Mouse (Mus musculus) spleen, postnatal 10 days (tissue): ENCODE data around the gene Calu.
"Not testable (repeated sequence)": the region's sequence is repeated elsewhere in the genome, so short reads cannot be mapped to it uniquely, and the experiment has no call there.

Source experiments
- DNase-seq, 2 experiments: peaks; one replicate each; pipeline ENCODE4 v3.0.0; 2021 to 2022; ENCODE audit warnings: low spot score in 2 of 2

The Calu gene

DNA sequence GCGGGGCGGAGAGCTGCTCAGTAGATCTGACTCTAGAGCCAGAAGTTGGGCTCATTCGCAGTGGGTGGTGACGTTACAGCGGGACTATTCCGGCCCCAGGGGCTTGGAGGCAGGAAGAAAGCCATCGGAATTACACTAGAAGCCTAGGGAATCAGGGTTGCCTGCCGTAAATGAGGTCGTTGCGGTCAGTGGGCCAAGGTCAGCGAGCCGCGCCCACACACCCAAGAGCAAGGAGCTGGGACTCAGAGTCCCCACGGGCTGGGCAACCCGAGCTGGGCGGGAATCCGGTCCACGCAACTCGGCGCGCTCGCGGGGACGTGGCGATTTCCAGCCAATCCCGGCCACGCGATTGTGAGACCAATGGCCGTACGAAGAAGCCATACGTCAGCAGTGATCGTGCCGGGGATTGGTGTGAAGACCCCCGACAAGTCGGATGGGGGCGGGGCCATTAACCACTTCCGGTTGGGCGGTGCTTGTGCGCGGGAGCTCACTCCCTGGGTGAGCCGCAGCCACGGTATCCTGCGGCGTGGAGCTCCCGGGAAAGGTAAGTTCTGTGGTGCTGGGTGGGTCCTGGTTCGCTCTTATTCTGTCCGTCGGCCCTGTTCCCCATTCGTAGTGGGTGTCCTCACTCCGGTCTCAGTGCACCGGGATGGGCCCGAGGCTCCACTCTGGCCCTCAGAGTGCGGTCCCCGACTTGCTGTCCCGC, at the start of gene Calu:
Gene Calu (plus strand): TSS at position 405 of the 706 bp plus-strand sequence.
- DNase-seq = peak; percentile 96 to 99

GRCm38 (mm10) chr6:29299112-29299511, 48.8 kb upstream of the Calu start:
- no peak for DNase-seq

- DNase-seq = no peak
Observed at GRCm38 (mm10) chr6:29303251-29303650, 44.6 kb upstream of the Calu start.

DNA sequence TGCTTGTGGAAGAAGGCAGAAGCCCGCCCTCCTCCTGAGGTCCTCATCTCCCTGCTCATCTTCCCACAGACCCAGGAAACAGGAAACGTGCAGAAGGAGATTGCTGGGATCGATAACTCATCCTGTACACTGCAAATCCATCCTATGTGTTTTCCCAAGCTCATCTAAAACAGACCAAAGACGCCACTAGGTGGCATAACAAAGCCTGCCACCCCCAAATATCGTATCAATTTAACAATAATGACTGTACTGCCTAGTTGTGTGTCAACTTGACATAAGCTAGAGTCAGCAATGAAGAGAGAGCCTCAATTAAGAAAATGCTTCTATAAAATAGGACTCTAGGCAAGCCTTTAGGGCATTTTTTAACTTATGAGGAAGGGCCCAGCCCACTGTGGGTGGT, 44.1 kb upstream of the Calu start:
- no peak for DNase-seq

DNA sequence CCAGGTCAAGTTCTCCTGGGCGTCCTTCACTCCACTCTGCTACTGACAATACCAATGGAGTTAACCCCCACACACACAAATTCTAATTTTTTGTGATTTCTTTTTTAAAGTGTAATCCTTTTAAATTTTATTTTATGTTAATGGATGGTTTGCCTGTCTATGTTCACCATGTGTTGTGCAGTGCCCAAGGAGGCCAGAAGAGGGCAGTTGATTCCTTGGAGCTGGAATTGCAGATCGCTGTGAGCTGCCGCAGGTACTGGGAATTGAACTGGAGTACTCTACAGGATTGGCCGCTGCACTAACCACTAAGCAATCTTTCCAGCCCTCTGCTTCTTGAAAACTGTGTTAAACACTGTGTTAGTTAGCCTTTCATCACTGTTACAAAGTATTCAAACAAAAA, 42.4 kb upstream of the Calu start:
- no peak for DNase-seq

DNA sequence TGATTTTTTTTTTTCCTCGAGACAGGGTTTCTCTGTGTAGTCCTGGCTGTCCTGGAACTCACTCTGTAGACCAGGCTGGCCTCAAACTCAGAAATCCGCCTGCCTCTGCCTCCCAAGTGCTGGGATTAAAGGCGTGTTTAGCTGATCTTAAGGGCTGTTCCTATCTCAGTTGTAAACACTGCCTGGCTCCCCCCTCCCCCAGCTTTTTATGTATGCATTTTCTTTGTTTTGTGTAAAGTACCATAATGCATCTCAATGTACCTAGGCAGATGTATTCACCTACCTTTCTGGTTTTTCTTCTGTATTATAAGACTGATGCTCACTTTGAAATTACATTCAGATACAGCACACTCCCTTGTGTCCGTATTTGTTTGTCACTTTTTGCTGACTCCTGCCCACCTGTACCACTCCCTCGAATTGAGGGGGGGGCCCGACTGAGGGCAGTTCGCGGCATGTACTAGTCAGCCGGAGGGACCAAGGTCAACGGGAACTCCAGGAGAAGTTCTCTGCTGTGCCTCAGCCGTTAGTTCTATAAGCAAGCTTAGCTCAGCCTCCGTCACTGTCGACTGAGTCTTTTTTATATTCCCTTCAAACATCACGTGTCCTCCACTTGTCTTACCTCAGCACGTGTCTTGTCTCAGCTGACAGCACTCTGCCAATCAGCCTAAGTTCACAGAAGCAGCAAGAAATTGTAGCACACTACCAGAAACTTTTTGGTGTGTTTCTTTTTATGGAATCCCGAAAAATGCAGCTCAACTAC, 38.8 kb upstream of the Calu start:
- DNase-seq = no peak

DNA sequence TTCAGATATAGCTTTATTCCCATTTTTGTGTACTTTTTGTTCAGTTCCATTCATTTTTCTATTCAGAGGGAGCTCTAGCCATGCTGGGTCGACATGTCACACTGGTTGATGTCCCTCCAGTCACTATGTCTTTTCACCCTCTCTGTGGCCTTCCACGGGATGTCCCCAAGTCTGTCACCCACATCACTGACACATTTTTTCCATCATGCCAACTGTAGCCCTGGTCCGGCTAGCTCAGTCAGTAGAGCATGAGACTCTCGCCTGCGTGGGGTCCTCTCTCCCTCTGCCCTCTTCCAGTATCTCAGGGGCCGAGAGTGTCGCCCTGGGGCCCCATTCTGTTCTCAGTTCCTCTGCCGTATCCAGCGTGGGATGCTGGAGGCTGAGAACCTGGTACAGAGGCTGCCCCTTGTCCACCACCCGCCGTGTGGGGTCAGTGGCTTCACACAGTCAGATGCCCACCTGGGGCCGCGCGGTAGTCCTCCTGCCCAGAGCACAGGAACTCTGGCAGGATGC, 34.1 kb upstream of the Calu start:
- DNase-seq = no peak

GRCm38 (mm10) chr6:29317286-29317685, 30.6 kb upstream of the Calu start:
- no peak for DNase-seq

DNA sequence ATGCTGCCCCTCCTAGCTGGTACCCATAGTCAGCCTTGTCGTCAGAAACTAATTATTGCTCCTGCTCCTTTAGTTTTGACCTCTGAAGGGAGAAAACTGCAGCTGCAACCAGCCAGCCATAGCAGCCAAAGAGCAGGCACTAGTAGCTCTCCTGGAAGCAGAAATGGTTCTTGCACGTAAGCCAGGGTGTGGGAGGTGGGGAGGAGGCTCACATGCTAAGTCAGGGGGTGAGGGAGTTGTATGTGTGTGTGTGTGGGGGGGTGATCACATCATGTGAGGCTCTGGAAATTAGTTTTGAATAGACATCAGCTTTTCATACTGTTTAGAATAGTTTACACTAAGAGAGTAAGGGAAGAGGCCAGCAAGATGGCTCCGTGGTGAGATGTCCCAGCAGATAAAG, 29.9 kb upstream of the Calu start:
- no peak for DNase-seq

DNA sequence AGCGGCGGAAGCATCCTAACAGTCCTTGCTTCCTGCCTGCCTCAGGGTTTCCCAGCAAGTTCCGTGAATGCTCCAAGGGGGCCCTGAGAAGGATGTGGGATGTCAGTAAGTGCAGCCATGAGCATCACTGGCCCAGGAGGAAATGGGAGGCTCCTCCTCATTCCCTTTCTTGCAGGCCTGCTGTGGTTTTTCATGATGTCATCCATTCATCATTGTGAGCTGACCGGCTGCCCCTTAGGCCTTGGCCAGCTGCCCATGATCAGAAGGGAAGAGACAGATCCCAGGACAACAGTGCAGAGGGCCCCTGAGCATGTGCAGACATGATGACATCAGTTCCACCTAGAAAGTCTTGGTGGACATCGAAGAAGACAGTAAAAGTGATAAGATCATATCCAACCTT, 29.0 kb upstream of the Calu start, which contains the start of gene Fam71f1:
Gene Fam71f1 (plus strand): TSS at position 262 of the 400 bp plus-strand sequence.
- no peak for DNase-seq

- DNase-seq = no peak
Observed at GRCm38 (mm10) chr6:29321586-29321985, 26.3 kb upstream of the Calu start.

DNA sequence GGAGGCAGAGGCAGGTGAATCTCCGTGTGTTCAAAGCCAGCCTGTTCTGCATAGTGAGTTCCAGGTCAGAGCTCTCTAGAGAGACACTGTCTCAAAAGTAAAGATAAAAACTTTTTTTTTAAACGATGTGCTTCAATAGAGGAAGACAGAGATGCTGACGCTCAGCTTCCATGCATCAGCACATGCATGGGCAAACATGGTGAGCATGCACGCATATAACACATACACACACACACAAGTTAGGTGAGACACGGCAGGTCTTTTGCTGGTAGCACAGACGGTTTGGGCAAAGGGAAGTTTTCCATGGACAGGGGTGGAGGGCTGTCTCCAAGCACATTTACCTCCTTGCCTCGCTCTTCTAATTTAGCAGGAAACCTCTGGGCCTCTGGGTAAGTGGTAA, 25.7 kb upstream of the Calu start:
- no peak for DNase-seq

DNA sequence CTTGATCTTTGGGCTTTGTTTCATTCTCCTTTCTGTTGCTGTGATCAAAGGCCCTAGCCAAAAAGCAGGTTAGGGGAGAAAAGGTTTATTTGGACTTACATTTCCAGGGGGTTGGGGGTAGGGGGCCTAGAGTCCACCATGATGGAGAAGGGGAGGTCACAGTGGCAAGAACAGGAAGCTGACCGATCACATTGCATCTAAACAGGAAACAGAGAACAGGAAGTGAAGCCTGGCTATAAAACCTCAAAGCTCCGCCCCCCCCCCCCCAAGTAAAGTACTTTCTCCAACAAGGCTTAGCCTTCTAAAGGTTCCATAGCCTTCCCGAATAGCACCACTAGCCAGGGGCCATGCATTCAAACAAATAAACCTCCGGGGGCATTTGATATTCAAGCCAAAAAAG, 25.1 kb upstream of the Calu start:
- no peak for DNase-seq

DNA sequence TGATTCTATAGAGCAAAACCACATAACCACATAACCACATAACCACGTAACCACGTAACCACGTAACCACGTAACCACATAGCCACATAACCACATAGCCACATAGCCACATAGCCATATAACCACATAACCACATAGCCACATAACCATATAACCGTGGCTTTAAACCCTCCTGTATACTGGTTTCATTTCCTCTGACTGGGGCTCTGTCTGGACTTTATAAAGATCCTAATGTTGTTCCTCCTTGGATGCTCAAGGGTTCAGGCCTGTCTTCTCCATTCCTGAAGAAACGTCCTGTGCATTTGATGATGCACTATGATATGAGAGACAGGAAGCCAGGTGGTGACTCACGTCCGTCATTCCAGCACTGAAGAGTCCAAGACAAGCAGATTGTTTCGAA, 20.9 kb upstream of the Calu start:
- no peak for DNase-seq

DNA sequence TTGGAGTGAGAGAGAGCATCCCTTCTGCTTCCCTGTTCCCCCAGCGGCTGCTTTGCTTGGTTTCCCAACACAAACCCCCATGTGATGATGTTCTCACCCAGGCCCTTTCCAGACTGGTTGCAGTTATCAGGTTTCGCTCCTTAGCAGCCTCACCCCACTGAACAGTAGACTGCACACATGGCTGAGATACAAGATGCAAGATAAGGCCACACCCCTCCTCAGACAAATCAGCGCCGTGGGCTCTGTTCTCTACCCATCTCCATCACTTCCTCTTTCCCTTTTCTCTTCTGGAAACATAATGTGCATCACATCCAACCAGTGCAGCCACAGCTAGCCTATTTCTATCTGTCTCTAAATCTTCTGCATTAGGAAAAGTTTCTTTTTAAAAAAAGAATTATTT, 18.4 kb upstream of the Calu start:
- no peak for DNase-seq

DNA sequence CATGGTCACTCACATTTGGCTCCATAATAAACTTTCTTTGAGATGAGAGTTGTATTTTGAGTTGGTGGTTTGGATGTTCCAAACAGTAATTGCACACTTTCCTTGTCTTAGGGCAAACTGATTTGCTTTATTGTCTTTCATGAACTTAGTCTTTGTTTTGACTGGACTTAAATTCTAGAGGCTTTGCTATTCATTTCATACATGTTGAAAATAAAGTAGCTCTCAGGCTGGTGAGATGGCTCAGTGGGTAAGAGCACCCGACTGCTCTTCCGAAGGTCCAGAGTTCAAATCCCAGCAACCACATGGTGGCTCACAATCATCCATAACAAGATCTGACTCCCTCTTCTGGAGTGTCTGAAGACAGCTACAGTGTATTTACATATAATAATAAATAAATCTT, 1.4 kb upstream of the Calu start:
- not testable (repeated sequence) for DNase-seq

- no peak for DNase-seq
Observed at GRCm38 (mm10) chr6:29347189-29347588, 680 bp upstream of the Calu start.

- DNase-seq = no peak
Observed at GRCm38 (mm10) chr6:29348371-29348724, 479 bp downstream of the Calu start.

DNA sequence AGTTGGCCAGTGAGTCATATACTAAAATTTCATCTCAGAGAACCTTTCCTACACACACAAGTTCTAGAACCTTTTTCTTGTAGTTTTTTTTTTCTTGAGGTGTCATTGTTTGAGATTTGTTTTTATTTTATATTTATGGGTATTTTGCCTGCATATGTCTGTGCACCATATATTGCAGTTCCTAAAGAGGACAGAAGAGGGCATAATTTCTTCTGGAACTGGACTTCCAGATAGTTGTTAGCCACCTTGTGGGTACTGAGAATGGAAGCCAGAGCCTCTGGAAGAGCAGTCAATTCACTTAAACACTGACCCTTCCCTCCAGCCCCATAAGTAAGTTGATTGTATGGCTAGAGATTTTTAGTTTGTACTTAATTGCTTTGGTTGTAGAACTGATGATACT, 3.7 kb downstream of the Calu start:
- no peak for DNase-seq

DNA sequence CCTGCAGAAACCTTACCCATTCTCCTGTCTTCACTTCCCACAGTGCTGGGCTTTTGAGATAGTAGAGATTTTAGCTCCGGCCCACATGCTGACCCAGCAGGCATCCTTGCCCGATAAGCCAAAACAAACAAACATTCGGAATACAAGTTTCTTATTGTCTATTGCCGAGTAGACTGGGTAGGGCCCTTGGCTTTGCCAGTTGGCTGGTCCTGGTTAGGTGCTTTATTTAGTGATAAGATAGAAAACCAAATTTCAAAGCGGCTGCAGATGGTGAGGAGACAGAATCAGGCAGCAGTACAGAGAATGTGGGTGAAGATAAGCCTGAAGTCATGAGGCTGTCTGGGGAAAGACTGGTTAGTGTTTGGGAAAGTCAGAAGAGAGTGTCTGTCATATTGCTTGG, 4.9 kb downstream of the Calu start:
- no peak for DNase-seq

- no peak for DNase-seq
Observed at GRCm38 (mm10) chr6:29359386-29359785, 11.5 kb downstream of the Calu start.

GRCm38 (mm10) chr6:29360211-29360610, 12.3 kb downstream of the Calu start:
- no peak for DNase-seq
